Mouse (Mus musculus) frontal cortex, postnatal 14 days (tissue): ENCODE data around the gene Nisch.

Experiments
- DNase-seq, 2 experiments: peaks; one replicate each; pipeline ENCODE4 v3.0.0; 2022; ENCODE audit warnings: low spot score in 2 of 2

Gene Nisch

GRCm38 (mm10) chr14:31216846-31217245 lies at the start of gene Nisch:
Gene Nisch, minus strand, starts transcription at chr14:31216946.
- DNase-seq = no peak

DNA sequence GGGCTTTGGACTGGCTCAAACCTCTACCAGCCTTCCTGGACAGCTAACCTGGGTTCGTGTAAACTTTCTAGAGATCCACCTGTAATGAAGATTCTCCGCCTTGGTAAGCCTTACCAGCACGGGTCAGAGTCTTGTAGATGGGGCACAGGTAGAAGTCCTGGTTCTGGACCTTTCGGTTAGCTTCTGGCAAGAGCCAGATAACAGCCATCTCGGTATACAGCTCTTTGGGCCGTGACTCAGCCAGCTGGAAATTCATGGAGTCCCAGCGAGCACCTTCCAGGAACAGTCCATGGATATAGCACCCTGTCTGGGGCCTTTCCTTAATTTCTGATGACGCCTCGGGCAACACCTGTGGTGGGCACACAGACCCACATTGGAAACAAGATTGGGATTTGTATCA lies 44.2 kb upstream of the Nisch start:
- DNase-seq = no peak

GRCm38 (mm10) chr14:31260374-31260773 lies 43.6 kb upstream of the Nisch start:
- DNase-seq = no peak

- DNase-seq = no peak
These were observed 41.8 kb upstream of the Nisch start for GRCm38 (mm10) chr14:31258476-31259050.

DNA sequence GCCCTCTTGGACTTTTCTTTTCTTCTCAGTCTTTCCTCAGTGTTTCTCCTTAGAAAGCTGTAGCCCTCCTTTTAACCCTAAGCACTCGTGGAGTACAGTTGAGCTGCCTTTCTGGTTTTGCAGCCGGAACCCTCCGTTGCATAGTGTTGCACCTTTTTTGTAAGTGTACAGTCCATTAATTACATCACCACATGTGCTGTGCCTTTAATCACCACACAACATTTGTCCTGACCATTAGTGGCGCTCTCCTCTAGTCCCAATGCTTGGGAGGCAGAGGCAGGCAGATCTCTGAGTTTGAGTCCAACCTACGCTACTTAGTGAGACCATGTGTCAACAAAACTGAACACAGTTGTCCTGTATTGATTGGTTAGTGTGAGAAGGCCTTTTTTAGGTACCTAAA lies 35.3 kb upstream of the Nisch start:
- no peak for DNase-seq

- DNase-seq = no peak
These were observed 34.9 kb upstream of the Nisch start for GRCm38 (mm10) chr14:31251626-31252025.

- DNase-seq = peak; percentile 89 to 93
These were observed 34.4 kb upstream of the Nisch start, which contains the start of the genes Phf7 and Bap1 for GRCm38 (mm10) chr14:31251084-31251604. Gene Phf7, minus strand, starts transcription at chr14:31251317. Gene Bap1, plus strand, starts transcription at chr14:31251450.

DNA sequence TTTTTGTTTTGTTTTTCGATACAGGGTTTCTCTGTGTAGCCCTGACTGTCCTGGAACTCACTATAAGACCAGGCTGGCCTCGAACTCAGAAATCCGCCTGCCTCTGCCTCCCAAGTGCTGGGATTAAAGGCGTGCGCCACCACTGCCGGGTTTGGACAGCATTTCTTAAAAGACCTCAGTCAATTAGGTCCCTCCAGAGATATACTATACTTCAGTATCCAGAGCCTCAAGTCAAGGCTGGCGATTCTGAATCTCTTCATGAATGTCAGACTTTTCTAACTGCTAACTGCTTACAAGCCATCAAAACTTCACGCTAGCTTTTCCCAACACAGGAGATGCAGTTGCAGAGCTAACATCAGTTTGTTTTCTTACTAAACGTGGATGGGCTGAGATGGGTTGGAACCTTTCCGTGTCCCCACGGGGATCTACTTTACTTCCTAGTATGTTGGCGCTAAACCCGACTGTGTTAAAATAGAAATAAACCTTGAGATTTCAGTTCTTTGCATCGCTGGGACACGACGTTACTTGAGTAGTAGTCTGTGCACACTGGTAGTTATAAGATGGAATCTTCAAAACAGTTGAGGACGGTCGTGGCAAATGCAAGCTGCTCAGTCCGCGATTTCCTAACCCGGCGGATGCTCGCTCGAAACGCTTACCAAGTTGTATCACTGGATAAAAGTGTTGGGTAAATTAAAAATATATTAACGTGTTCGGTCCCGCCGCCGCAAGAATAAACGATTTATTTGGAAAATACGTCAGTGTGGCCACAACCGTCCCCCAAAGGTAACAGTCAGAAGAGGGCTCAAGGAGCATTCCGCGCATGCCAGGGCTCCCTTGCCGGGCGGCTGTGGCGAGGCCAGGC lies 33.7 kb upstream of the Nisch start:
- no peak for DNase-seq

GRCm38 (mm10) chr14:31248396-31248795 lies 31.6 kb upstream of the Nisch start:
- DNase-seq = no peak

DNA sequence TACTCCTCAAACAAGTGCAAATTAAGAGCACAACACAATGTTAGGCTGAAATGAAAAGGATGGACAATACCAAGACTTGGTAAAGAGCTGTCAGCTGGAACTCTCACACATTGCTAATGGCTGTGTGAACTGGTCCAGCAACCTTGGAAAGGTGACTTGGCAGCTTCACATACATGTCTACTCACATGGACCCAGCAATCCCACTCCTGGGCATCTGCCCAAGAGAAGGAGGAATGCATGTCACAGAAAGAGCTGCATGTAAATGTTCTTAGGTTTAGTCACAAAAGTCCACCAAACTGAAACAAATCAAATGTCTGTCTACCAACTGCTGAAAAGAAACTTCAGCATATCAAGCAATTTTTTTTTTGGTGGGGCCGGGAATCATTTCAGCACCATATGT lies 29.2 kb upstream of the Nisch start:
- no peak for DNase-seq

DNA sequence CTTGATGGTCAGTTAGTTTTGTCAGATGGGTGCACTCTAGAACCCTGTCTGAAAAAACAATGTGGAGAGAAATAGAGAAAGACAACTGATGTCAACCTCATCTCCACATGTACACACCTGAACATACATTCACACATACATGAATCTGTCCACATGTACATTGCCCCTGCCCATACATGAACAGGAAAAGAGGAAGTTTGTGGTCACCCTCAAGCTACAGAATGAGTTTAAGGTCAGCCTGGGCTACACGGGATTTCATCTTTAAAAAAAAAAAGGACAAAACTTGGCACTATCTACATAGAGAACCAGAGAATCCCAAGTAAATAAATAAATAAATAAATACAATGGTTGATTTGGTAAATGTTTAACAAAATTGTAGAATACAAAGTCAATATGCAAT lies 28.0 kb upstream of the Nisch start:
- no peak for DNase-seq

DNA sequence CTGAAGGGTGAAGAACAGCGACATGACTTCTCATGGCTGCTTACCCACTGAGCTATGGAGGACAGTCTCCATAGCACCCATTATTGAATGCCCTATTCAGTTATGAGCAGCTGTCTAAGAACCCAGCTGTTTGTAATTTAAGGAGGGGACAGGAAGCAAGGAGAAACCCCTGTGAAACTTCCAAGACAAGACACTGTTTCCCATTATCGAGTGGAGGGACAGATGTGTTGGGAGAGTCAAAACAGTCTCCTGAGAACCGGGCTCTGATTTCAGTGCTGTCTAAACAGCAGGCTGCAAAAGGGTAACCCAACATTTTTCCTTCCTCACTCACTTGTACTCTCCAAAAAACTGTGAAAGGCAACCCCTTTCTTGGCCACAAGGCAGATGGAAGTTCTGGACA lies 23.8 kb upstream of the Nisch start:
- DNase-seq = no peak

- DNase-seq = no peak
These were observed 20.5 kb upstream of the Nisch start for GRCm38 (mm10) chr14:31237101-31237882.

GRCm38 (mm10) chr14:31233996-31234591 lies 17.3 kb upstream of the Nisch start:
- peak; percentile 53 to 86 for DNase-seq

DNA sequence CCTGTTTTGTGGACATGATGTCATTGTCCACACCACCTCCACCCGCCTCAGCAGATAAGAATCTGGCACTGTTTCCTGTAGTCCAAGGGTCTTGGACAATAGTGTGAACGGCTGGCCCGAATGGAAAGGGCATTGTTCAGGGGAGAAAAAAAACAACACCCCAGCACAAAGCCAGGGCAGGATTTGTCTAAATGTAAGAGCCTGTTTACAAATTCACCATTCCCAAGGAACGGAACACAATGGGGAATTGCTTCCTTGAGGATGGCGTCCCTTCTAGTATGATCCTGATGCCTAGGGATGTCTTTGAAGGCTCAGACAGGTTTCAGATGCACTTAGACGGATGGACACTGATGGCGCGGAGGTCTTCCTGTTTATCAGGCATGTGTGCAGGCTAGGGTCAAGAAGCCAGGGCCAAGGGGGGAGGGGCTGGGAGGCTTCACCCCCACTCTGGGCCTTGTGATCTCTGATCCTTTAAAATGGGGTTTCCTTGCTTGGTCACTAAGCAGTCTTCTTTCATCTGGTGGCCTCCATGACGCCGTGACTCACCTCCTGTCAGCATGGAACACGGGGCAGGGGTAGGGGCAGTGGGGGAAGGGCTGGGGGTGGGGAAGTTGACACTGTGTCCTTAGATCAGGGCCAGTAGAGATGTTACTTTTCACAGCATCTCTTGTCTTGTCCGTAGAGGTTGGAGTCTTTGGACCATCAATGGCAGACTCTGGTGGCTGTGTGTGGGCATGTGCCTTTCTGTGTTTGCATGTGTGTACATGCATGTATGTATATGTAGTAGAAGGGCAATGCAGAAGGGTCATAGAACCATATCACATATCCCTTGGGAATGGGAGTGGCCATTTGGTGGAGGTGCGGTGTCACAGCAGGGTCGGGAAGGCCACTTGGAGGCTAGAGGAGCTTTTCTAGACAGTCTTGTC lies 16.6 kb upstream of the Nisch start:
- no peak for DNase-seq

DNA sequence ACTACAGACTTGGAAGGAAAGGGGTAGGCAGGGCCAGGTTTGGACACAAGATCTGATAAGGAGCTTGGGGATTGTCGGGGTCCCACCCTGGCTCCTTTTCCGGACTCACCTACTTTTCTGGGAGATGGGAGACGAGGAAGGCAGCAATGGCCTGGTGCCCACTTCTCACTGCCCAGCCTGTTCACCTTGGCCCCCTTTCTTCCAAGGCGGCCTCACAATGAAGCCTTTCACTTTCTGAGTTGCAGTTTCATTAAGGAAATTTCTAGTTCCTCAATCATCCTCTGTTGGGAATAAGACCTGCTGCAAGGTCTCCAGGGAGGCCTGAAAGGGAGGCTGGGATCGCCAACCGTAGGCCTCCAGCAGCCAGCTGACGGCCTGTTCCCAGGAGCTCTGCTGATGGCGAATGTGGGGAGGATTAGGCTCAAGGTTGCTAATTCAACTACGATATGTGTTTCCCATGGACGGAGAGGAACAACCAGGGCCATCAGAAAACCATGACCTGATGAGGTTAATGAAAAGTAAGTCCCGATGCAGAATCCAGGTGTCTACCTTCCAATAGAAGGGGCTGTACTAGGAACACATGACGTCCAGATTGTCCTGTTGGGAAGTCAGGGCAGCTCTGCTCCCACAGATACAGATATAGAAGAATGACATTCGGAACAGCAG lies 15.8 kb upstream of the Nisch start:
- no peak for DNase-seq

GRCm38 (mm10) chr14:31230442-31230841 lies 13.7 kb upstream of the Nisch start:
- DNase-seq = no peak

DNA sequence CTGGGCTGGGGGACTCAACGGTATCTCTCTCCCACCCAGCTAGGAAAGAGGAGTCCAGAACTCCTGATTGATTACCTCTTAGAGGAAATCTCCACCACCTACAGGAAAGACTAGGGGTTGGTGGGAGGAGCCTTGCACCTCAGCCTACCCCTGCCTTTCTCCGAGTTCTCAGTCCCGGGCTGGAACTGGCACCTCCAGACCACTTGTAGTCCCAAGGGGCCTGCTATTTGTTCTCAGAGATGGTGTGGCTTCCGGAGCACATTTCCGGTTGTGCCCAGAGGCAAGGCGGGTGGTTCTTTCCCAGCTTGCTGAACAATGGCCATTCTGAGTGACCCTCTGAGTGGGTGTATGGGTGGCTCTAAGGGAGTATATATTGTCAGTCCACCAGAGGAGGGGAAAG lies 11.5 kb upstream of the Nisch start:
- no peak for DNase-seq

GRCm38 (mm10) chr14:31226978-31227377 lies 10.2 kb upstream of the Nisch start:
- peak in 1 of 2 experiments; percentile 56 for DNase-seq

GRCm38 (mm10) chr14:31217666-31218065 lies 920 bp upstream of the Nisch start, which contains the start of gene Sema3g:
Gene Sema3g, plus strand, starts transcription at chr14:31217860.
- no peak for DNase-seq
